In genomic region chr15:89172276-89172935, GRCm38 (mm10) we compare ENCODE assay signal across 8 mouse cellular contexts. TPM values are rescaled to one million over a fixed set of nuclear protein-coding genes. Genes with fewer than 3 reads are reported as not detected.
DNase-seq lines count a peak whose midpoint lies in the region; ATAC-seq lines count a peak whose summit lies in the region.

No protein-coding gene starts in this region.

- intact Hi-C loops in heart, postnatal 14 days (cut with DNase I): no loop called here

- peak overlapping the region; percentile 67; the same call in 1 of the 2 replicates for H3K9ac ChIP-seq in heart, embryonic 15.5 days
- peak overlapping the region; percentile 48; the same call in 1 of the 2 replicates for H3K9ac ChIP-seq in liver, embryonic 15.5 days

- ATAC-seq in heart, embryonic 15.5 days (replicated peaks; ENCODE audit: insufficient number of reproducible peaks, insufficient read depth, low FRiP score, low read depth): no peak
- no peak for ATAC-seq in liver, embryonic 15.5 days (ENCODE audit: insufficient read depth)
- no peak for ATAC-seq in monocyte, adult 5-6 weeks (replicated peaks; ENCODE audit: insufficient number of reproducible peaks, low FRiP score, low TSS enrichment, poor library complexity, severe bottlenecking)
- ATAC-seq in frontal cortex, adult (ENCODE audit: low TSS enrichment): no peak

- WGBS in heart, embryonic 15.5 days: 46% methylated on average over 17 of the region's 17 CpGs
- 31% methylated on average over 17 of the region's 17 CpGs for WGBS in liver, embryonic 15.5 days (ENCODE audit: insufficient replicate concordance)

- no peaks in the 10 kb centered on the region for H3K27me3 ChIP-seq in heart, embryonic 15.5 days
- H3K27me3 ChIP-seq in liver, embryonic 15.5 days: peaks cover 67% of the 10 kb centered on the region

- peaks cover 8% of the 10 kb centered on the region; the same call in 1 of the 2 replicates for H3K36me3 ChIP-seq in heart, embryonic 15.5 days
- H3K36me3 ChIP-seq in liver, embryonic 15.5 days (replicated peaks): 0 out of 2 replicates have a peak, but pooled peaks cover 5% of the 10 kb centered on the region

- peaks cover 94% of the 10 kb centered on the region for H3K4me1 ChIP-seq in heart, embryonic 15.5 days (replicated peaks)
- H3K4me1 ChIP-seq in liver, embryonic 15.5 days (replicated peaks): peaks cover 81% of the 10 kb centered on the region

- peak; percentile 96 for DNase-seq in heart, adult 11 months
- DNase-seq in heart, postnatal 14 days: no peak
- DNase-seq in MN1 (ENCODE audit: low spot score): peak; percentile 34
- no peak for DNase-seq in ovary, postnatal 36 days (ENCODE audit: low spot score)

- peak overlapping the region; percentile 97 for H3K4me2 ChIP-seq in heart, embryonic 15.5 days
- peak overlapping the region; percentile 71 for H3K4me2 ChIP-seq in liver, embryonic 15.5 days

- peak overlapping the region; percentile 59 for H3K4me3 ChIP-seq in heart, embryonic 15.5 days
- H3K4me3 ChIP-seq in liver, embryonic 15.5 days (replicated peaks): peak overlapping the region; percentile 53

- peak overlapping the region; percentile 50 for H3K27ac ChIP-seq in heart, embryonic 15.5 days
- peak overlapping the region; percentile 66 for H3K27ac ChIP-seq in liver, embryonic 15.5 days (replicated peaks)

- no peaks in the 10 kb centered on the region for H3K9me3 ChIP-seq in heart, embryonic 15.5 days (replicated peaks)
- no peaks in the 10 kb centered on the region for H3K9me3 ChIP-seq in liver, embryonic 15.5 days (replicated peaks)

RNA-seq across cellular contexts. Expression of gene Plxnb2, which starts 8.2 kb away (rescaled TPM):
- 100 to 1,000 TPM in 1 of 2 experiments, 10 to 100 TPM in 1; 98.2 to 101 TPM for total RNA-seq in heart, postnatal 14 days (2021)
- 76.5 and 109 TPM in 2 replicates for polyA plus RNA-seq in heart, embryonic 15.5 days (2015; fragmentation: Nextera tagmentation; extraction: Ambion mirVana)
- polyA plus RNA-seq in liver, embryonic 15.5 days (2015; fragmentation: Nextera tagmentation; extraction: Ambion mirVana): 22.3 and 30.1 TPM in 2 replicates
- 145 to 153 TPM (median 153 TPM) in 3 replicates for total RNA-seq in monocyte, adult 5-6 weeks (2017)

RNA-seq across cellular contexts. Expression of gene Mapk11, which starts 23.0 kb away (rescaled TPM):
- 1 to 10 TPM; 2.3 to 3.7 TPM for total RNA-seq in heart, postnatal 14 days (2021)
- polyA plus RNA-seq in heart, embryonic 15.5 days (2015; fragmentation: Nextera tagmentation; extraction: Ambion mirVana): 3.1 and 4.1 TPM in 2 replicates
- 0.44 and 0.68 TPM in 2 replicates for polyA plus RNA-seq in liver, embryonic 15.5 days (2015; fragmentation: Nextera tagmentation; extraction: Ambion mirVana)
- total RNA-seq in monocyte, adult 5-6 weeks (2017): 4.5 to 6.6 TPM (median 4.6 TPM) in 3 replicates

RNA-seq across cellular contexts. Expression of gene Dennd6b, which starts 23.9 kb away (rescaled TPM):
- total RNA-seq in heart, postnatal 14 days (2021): 10 to 100 TPM in 1 of 2 experiments, 1 to 10 TPM in 1; 9.7 to 10.1 TPM
- 15.3 and 18.2 TPM in 2 replicates for polyA plus RNA-seq in heart, embryonic 15.5 days (2015; fragmentation: Nextera tagmentation; extraction: Ambion mirVana)
- 3.3 and 3.5 TPM in 2 replicates for polyA plus RNA-seq in liver, embryonic 15.5 days (2015; fragmentation: Nextera tagmentation; extraction: Ambion mirVana)
- 2.1 to 3.1 TPM (median 2.7 TPM) in 3 replicates for total RNA-seq in monocyte, adult 5-6 weeks (2017)

RNA-seq across cellular contexts. Expression of gene Mapk12, which starts 31.9 kb away (rescaled TPM):
- 10 to 100 TPM; 16.8 to 18.7 TPM for total RNA-seq in heart, postnatal 14 days (2021)
- polyA plus RNA-seq in heart, embryonic 15.5 days (2015; fragmentation: Nextera tagmentation; extraction: Ambion mirVana): 16.0 and 19.1 TPM in 2 replicates
- polyA plus RNA-seq in liver, embryonic 15.5 days (2015; fragmentation: Nextera tagmentation; extraction: Ambion mirVana): 1.4 and 1.5 TPM in 2 replicates
- 0.39 to 5.8 TPM (median 3.7 TPM) in 3 replicates for total RNA-seq in monocyte, adult 5-6 weeks (2017)

RNA-seq across cellular contexts. Expression of gene Ppp6r2, which starts 38.9 kb away (rescaled TPM):
- 10 to 100 TPM; 57.8 to 61.2 TPM for total RNA-seq in heart, postnatal 14 days (2021)
- 18.6 and 22.7 TPM in 2 replicates for polyA plus RNA-seq in heart, embryonic 15.5 days (2015; fragmentation: Nextera tagmentation; extraction: Ambion mirVana)
- polyA plus RNA-seq in liver, embryonic 15.5 days (2015; fragmentation: Nextera tagmentation; extraction: Ambion mirVana): 14.9 and 16.3 TPM in 2 replicates
- 16.8 to 32.5 TPM (median 19.4 TPM) in 3 replicates for total RNA-seq in monocyte, adult 5-6 weeks (2017)

Comparison
In these comparisons a context has a peak if more than half of its experiments do, and no peak if none do; other contexts are left out.
1. DNase-seq: peak in heart, adult 11 months (single experiment) and MN1 (single experiment); none in heart, postnatal 14 days (0 of 2) and ovary, postnatal 36 days (single experiment).